Mouse (Mus musculus) MEL (cell line): ENCODE data around the gene Pla2g2f.

Experiments used
- MAX ChIP-seq: IDR thresholded peaks from 2 replicates; pipeline ENCODE4 v1.6.1; 2011; ENCODE audit warnings: low read length, improper control_type of control experiment
- NELFE ChIP-seq: IDR thresholded peaks from 2 replicates; pipeline ENCODE4 v1.6.1; 2011; ENCODE audit warnings: low read depth, low read length, improper control_type of control experiment
- POLR2A ChIP-seq, 2 experiments: IDR thresholded peaks; 2 replicates each; pipeline ENCODE4 v1.6.1; 2011 to 2012; ENCODE audit warnings: low read length in 2 of 2, mild to moderate bottlenecking in 2 of 2, control low read depth in 1 of 2, improper control_type of control experiment in 1 of 2, low read depth in 1 of 2, moderate library complexity in 1 of 2; ENCODE audit not compliant: control insufficient read depth in 1 of 2, insufficient read depth in 1 of 2, poor library complexity in 1 of 2
- SMC3 ChIP-seq: IDR thresholded peaks from 2 replicates; pipeline ENCODE4 v1.6.1; 2011; ENCODE audit warnings: low read depth, low read length, improper control_type of control experiment

- TF ChIP-seq POLR2A (IDR thresholded peaks at IDR 0.05; ENCODE audit: control insufficient read depth in 1 of 2, insufficient read depth in 1 of 2, low read depth in 1 of 2, low read length in 2 of 2, poor library complexity in 1 of 2) (no peak), MAX (no peak), NELFE (no peak), SMC3 (no peak)
Observed at GRCm38 (mm10) chr4:138716697-138717096, 40.7 kb downstream of the Pla2g2f start.
